Mouse (Mus musculus) embryo, embryonic 10 days (tissue): ENCODE results near the gene Clip1.
"Not testable (repeated sequence)": the region's sequence is repeated elsewhere in the genome, so short reads cannot be mapped to it uniquely, and the experiment has no call there.

Experiments
- DNase-seq: peaks from one replicate; pipeline ENCODE4 v3.0.0-alpha.2; 2015; ENCODE audit warnings: low spot score

Clip1 gene

DNA sequence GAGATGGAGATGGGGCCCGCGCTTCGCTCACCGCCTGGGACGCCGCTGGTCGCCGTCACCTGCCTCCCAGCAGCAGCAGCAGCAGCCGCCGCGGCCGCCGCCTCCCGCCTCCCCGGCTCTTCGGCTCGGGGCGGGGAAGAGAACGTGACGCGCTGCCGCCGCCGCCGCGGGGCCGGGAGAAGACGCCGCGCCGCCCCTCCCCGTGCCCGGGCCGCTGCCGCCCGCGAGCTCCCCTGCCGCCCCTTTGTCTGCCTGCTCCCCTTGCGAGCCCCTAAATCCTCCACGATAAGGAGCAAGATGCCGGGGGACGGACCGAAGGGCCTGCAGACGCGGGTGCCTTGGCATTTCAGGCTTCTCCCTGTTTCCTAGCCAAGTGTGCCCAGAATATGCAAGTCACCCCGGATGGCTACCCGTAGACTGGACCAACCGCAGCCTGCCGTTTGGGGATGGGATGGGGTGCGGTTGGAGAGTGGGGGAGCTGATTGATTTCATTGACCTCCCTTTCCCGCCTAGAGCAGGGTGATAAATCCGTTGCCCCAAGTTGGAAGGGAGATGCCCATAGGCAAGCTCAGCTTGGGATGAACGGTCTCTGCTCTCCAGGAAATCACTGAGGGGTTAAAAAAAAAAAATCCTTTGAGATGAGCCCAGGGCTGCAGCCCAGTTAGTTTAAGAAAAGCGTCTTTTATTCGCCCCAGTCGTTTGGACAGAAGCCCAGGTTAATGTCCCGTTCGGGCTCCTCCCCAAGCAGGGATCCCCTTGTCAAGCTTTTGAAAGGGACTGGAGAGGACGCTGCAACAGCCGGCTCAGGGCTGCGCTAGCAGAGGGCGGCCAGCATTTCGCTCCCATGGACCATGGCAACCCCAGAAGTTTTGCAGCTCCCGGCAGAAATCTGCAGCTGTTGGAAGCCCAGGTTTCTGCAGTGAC lies at the start of gene Clip1:
Gene Clip1, minus strand, starts transcription at position 398 of the 924 bp plus-strand sequence.
- DNase-seq: peak; percentile 72

- no peak for DNase-seq
These were observed 46.6 kb upstream of the Clip1 start for GRCm38 (mm10) chr5:123730981-123731380.

DNA sequence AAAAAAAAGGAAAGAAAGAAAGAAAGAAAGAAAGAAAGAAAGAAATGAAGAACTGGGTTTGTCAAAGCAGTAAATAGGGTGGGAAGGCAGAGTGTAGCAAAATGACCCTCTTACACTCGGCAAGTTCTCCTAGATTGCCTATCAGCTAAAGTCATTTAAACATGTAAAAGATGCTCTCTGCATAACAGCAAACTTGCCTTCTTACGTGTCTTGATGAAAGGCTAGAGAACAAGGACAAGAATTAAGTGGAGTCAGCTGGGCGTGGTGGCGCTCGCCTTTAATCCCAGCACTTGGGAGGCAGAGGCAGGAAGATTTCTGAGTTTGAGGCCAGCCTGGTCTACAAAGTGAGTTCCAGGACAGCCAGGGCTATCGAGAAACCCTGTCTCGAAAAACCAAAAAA lies 39.4 kb upstream of the Clip1 start:
- DNase-seq: not testable (repeated sequence)

- DNase-seq: peak; percentile 98
These were observed 36.2 kb upstream of the Clip1 start, which contains the start of gene Zcchc8 for GRCm38 (mm10) chr5:123720328-123721311. TSS of gene Zcchc8 (minus strand) at chr5:123721100.

- no peak for DNase-seq
These were observed 30.2 kb upstream of the Clip1 start for GRCm38 (mm10) chr5:123714622-123715021.

GRCm38 (mm10) chr5:123713782-123714181 lies 29.4 kb upstream of the Clip1 start:
- DNase-seq: no peak

GRCm38 (mm10) chr5:123709571-123709970 lies 25.2 kb upstream of the Clip1 start:
- DNase-seq: no peak

DNA sequence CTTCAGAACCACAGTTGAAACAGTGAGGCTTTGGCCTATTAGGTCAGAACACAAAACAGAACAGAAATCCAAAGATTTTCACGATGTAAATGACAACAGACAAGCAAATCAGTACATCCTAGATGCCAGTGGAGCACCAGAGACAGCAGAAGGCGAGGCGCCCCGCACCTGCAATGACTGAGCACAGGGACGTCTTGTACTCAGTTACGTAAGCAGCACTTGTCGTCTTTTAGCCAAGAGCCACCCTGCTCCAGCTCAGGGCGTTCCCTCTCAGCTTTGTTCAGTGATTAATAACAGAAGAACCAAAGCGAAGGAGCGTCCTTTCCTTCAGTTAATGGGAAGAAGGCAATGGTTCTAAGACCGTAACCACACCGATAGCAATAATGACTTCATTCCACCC lies 24.2 kb upstream of the Clip1 start:
- DNase-seq: no peak

DNA sequence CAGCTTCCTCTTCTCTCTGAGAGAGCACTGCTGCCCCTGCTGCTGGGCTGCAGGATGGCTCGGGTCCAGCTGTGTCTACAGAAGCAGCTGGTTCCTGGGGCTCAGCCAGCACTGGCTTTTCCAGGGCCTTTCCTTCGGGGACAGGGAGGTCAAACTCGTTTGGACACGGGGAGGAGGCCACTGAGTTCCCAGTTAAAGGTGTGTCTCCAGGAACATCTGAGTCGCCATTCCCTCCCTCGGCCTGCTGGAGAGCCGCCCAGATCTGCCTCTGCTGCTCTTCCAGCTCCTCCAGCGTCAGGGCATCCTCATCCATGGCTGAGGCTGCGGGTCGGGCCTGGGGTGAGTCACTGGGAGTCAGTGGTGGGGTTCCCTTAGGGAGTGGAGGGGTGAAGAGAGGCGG lies 16.2 kb upstream of the Clip1 start:
- no peak for DNase-seq

GRCm38 (mm10) chr5:123699198-123699597 lies 14.8 kb upstream of the Clip1 start:
- DNase-seq: peak; percentile 89

DNA sequence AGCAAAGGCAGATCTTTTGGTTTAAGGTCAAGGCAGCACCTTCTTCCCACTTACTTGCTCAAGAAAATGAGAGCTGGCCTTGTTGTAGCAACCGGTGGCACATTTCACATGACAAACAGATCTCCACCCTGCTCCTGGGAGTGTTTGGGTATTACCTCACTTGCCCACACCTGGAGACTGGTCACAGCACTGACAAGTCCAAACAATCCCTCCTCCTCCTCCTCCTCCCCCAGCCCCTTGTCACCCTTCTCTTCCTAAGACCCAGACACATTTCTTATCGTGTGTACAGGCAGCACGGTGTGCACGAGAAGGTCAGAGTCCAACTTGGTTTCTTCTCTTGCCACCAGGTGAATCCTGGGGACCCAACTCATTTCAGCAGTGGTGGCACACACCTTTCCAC lies 12.5 kb upstream of the Clip1 start:
- no peak for DNase-seq

GRCm38 (mm10) chr5:123696244-123696643 lies 11.8 kb upstream of the Clip1 start:
- no peak for DNase-seq

DNA sequence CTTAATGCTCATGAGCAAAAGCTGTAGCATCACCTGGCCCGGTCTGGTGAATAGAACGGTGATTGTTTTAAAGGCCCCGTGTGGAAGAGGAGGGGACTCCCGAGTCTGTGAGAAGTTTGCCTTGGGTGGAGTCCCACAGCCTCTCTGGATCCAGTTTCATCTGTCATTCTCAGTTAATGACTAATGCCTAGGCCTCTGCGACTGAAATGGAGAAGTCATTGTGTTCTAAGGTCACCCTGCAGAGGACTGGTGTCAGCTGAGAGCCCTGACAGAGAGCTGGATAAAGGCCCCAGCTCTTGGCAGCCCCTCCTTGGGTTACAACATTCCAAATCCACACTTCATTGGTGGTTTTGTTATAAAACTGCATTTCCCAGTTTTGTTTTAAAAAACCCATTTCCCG lies 10.1 kb upstream of the Clip1 start:
- no peak for DNase-seq

DNA sequence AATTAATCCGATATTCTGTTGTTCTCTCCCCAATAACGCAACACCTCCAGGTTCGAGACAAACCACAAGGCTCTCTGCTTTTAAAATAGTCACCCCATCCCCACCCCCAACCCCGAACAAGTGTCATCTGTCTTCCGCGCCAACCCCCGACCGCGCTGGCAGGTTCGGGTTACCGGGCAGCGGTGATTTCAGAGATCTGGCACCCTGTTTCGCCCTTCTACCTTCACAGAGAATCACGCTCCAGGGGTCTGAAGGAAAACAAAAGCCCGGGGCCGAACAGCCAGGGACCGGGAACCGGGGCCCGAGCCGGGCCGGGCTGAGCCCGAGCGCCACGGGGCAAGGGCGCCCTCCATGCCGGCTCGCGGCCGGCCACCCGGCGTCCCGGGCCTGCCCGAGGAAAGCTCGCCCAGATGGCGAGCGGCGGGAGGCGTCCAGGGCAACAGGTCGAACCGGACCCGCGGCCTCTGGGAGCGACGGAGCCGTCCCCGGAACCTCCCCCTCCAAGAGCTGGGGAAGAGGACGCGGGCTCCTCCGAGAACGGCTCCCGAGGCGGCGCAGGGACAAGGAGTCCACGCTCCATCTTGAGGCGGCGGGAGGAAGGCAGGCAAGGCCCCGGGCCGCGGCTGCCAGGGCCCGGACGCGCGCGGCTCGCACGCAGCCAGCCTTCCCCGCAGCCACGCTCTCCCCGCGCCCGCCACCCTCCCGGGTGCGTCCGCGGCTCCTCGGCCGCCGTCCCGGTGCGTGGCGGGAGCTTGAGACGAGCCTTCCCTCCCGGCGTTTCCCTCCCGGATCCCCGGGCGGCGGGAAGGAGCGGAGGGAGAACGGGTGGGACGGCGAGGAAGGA lies 819 bp downstream of the Clip1 start:
- DNase-seq: peak; percentile 59

DNA sequence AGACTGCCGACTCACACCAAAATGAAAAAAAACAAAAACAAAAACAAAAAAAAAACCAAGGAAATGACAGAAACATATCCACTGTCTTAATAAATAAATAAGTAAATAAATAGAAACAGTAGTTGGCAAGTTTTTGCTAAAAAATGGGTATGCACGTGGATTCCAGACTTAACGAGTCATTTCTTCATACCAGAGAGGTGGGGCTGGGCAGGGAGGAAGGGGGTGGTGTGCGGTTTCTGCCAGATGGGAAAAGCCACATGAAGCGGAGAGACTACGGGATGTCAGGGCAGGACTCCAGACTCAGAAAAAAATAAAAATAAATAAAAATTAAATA lies 1.4 kb downstream of the Clip1 start:
- DNase-seq: peak; percentile 61

DNA sequence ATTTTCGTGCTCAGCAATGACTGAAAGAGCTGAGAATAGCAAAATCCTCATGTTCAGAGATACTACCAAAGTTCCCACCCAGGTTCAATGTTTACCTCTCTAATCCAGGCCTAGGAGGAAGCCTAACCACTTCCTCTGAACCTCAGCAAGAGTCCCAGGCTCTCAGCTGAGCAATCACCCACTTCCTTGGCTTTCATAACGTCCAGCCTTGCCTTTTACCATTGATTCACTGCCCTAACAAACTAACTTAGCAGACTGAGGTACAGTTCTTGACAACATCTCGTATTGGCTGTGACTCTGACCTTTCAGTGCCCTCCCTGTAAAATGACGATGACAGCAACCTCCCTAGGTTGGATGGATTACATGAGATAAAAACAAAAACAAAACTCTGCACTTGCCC lies 2.0 kb downstream of the Clip1 start:
- DNase-seq: no peak

DNA sequence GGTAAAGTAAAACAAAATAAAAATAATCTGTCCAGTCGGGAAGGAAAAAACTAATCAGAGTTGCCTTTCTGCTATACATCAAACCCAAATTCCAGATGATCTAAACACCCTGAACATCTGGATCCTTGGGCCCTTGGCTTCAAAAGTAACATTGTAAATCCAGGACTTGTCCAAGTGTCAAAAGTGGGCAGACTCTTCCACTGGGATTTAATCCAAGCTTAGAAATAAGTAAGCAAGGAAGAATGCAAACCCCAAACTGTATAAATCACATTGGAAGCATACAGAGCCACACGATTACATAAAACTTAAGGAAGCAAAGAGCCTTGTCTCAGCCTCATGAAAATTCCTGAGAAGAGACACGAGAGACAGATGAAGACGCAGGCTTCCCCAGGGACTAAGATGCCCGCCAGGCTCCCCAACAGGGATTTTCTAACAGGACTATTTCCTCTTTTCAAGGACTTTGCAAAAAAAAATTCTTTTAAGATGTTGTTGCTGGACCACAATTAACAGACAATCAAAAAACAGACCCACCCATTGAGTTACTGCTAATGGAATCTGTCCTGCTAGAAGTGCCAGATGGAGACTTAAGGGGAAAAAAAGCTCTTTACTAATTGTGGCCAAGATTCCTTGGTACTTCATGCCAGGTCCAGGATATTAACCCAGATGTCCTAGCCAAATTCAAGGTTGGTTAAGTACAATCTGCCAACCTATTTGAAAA lies 4.7 kb downstream of the Clip1 start:
- DNase-seq: no peak

GRCm38 (mm10) chr5:123679106-123679505 lies 5.3 kb downstream of the Clip1 start:
- DNase-seq: no peak

DNA sequence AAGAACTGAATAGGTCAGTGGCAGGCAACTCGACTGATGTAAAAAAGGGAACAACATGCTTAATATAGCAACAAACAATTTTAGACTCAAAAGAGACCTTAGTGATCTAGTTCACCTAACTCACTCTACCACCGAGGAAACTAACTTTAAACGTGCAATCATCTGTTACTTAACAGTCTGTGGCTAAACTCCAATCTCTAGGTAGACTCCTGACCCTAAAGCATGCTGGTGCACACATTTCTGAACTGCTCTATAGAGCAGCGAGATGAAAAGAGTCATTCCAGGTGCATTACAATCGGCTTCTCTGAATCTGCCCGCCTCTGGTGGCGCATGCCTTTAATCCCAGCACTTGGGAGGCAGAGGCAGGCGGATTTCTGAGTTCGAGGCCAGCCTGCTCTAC lies 8.7 kb downstream of the Clip1 start:
- no peak for DNase-seq

DNA sequence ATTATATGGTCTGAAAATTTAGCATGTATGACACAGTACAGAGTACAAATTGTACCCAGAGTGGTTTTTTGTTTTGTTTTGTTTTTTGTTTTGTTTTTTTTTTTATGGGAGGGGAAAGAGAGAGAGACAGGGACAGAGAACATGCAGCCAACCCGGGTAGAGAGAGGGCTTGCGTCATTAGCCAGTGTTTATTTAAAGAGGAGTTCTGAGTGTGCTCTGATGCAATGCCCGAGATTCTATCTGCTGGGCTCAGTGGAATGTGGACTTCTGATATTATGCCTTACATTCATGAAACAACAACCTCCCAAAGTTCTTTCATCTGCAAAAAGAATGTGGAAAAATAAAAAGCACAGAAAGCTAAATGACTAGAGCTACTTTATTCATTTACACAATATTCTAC lies 9.2 kb downstream of the Clip1 start:
- DNase-seq: no peak

DNA sequence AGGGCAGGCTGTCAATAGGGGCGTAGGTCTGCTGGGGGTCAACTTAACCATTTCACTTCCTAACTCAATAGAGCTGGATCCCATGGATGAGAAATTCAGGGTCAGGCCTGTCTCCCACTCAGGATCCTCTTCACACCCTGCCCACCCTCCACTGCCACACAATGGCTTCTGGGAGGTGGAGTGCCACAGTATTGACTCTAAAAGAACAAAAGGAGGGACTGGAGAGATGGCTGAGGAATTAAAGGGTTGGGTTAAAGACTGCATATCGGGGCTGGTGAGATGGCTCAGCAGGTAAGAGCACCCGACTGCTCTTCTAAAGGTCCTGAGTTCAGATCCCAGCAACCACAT lies 13.0 kb downstream of the Clip1 start:
- DNase-seq: no peak
